Mouse (Mus musculus) gastrocnemius, postnatal 4 days (tissue): Measurements from ENCODE around the gene Ntrk2. TPM values are rescaled to one million over a fixed set of nuclear protein-coding genes. Genes with fewer than 3 reads are reported as not detected.

ENCODE experiments used
- DNase-seq, 2 experiments: peaks; one replicate each; pipeline ENCODE4 v3.0.0; 2021 to 2022; ENCODE audit warnings: low spot score in 2 of 2, mixed read lengths in 2 of 2
- total RNA-seq, 2 experiments: library from RNA; stranded (reverse); gene quantifications; 2 replicates each; pipeline ENCODE4 v1.2.3; 2021

Ntrk2 gene
- total RNA-seq, 2 experiments from 2014 or later, result 21.7 to 24.8 TPM

GRCm38 (mm10) chr13:58921705-58922104, 115.3 kb downstream of the Ntrk2 start:
- DNase-seq, result no peak

GRCm38 (mm10) chr13:58922174-58922573, 115.8 kb downstream of the Ntrk2 start:
- DNase-seq, result no peak

- DNase-seq, result no peak
Observed at GRCm38 (mm10) chr13:58923496-58923895, 117.1 kb downstream of the Ntrk2 start.

GRCm38 (mm10) chr13:58924486-58924885, 118.1 kb downstream of the Ntrk2 start:
- no peak for DNase-seq

GRCm38 (mm10) chr13:58927186-58927585, 120.8 kb downstream of the Ntrk2 start:
- DNase-seq, result no peak

- DNase-seq, result no peak
Observed at GRCm38 (mm10) chr13:58927656-58928226, 121.4 kb downstream of the Ntrk2 start.

- no peak for DNase-seq
Observed at GRCm38 (mm10) chr13:58928668-58929436, 122.5 kb downstream of the Ntrk2 start.

GRCm38 (mm10) chr13:58930161-58930560, 123.8 kb downstream of the Ntrk2 start:
- no peak for DNase-seq

- no peak for DNase-seq
Observed at GRCm38 (mm10) chr13:58933126-58933525, 126.8 kb downstream of the Ntrk2 start.

GRCm38 (mm10) chr13:58934576-58935110, 128.3 kb downstream of the Ntrk2 start:
- no peak for DNase-seq

- DNase-seq, result no peak
Observed at GRCm38 (mm10) chr13:58935956-58936495, 129.7 kb downstream of the Ntrk2 start.

GRCm38 (mm10) chr13:58937884-58938283, 131.5 kb downstream of the Ntrk2 start:
- DNase-seq, result no peak

- DNase-seq, result peak in 1 of 2 experiments; percentile 27
Observed at GRCm38 (mm10) chr13:58938464-58938863, 132.1 kb downstream of the Ntrk2 start.

GRCm38 (mm10) chr13:58940208-58940607, 133.8 kb downstream of the Ntrk2 start:
- DNase-seq, result no peak

GRCm38 (mm10) chr13:58940798-58941197, 134.4 kb downstream of the Ntrk2 start:
- DNase-seq, result no peak

- no peak for DNase-seq
Observed at GRCm38 (mm10) chr13:58945781-58946180, 139.4 kb downstream of the Ntrk2 start.

- DNase-seq, result no peak
Observed at GRCm38 (mm10) chr13:58946589-58946988, 140.2 kb downstream of the Ntrk2 start.

- no peak for DNase-seq
Observed at GRCm38 (mm10) chr13:58947056-58947455, 140.7 kb downstream of the Ntrk2 start.

GRCm38 (mm10) chr13:58954331-58954730, 148.0 kb downstream of the Ntrk2 start:
- DNase-seq, result no peak

- DNase-seq, result no peak
Observed at GRCm38 (mm10) chr13:58954764-58955163, 148.4 kb downstream of the Ntrk2 start.

GRCm38 (mm10) chr13:58955237-58955777, 148.9 kb downstream of the Ntrk2 start:
- DNase-seq, result no peak
